8 mouse cellular contexts compared by ENCODE assay signal in the genomic region with DNA sequence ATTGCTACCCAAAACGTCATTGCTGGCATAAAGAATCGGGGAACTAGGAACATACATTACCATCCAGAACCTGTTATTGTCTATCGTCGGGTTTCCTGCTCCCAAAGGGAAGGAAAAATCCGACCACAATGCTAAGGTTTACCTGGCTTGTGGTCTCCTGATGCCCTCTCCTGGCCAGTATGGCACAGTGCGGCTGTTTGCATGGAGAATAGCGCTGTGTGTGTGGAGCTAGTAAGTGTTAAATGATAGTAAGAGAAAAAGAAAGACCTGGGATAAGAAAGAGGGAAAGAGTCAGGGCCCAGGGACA. TPM values are rescaled to one million over a fixed set of nuclear protein-coding genes. Genes with fewer than 3 reads are reported as not detected.
DNase-seq lines count a peak whose midpoint lies in the region; ATAC-seq and TF ChIP-seq lines count a peak whose summit lies in the region.

No protein-coding gene starts in this region.

- H3K79me2 ChIP-seq in MEL (ENCODE audit: control insufficient read depth, insufficient read depth, low read length, poor library complexity), result no peaks in the 10 kb centered on the region; the same call in 1 of the 2 replicates

- peaks cover 0 to 4% of the 10 kb centered on the region in 2 experiments; a peak in 2 of 4 replicates for H3K36me3 ChIP-seq in MEL (ENCODE audit: control insufficient read depth in 1 of 2, insufficient read depth in 2 of 2, low read length in 2 of 2)
- H3K36me3 ChIP-seq in lung, embryonic 14.5 days (ENCODE audit: insufficient read depth), result no peaks in the 10 kb centered on the region

- no peaks in the 10 kb centered on the region for H3K9me3 ChIP-seq in MEL (replicated peaks; ENCODE audit: insufficient read depth, low read length)
- H3K9me3 ChIP-seq in lung, embryonic 14.5 days (ENCODE audit: low read depth, low read length), result no peaks in the 10 kb centered on the region

- TF ChIP-seq POLR2A in MEL (IDR thresholded peaks at IDR 0.05; ENCODE audit: control insufficient read depth in 1 of 2, insufficient read depth in 1 of 2, low read depth in 1 of 2, low read length in 2 of 2, poor library complexity in 1 of 2), result no peak
- no peak for TF ChIP-seq POLR2A in bone marrow macrophage, adult 2 months (IDR thresholded peaks at IDR 0.05; ENCODE audit: borderline replicate concordance, low read depth, low read length)
- no peak for TF ChIP-seq POLR2A in embryonic fibroblast, embryonic 13.5 days (IDR thresholded peaks at IDR 0.05; ENCODE audit: low read depth, low read length)
- no peak for TF ChIP-seq POLR2A in olfactory bulb, adult 2 months (IDR thresholded peaks at IDR 0.05; ENCODE audit: insufficient read depth, low read depth, low read length)

- no peak overlapping the region for H3K9ac ChIP-seq in MEL (ENCODE audit: control insufficient read depth, low read depth, low read length, poor library complexity, severe bottlenecking)
- no peak overlapping the region for H3K9ac ChIP-seq in lung, embryonic 14.5 days

- WGBS in lung, embryonic 14.5 days, result under 1% methylated on average over 7 of the region's 7 CpGs
- WGBS in olfactory bulb, adult 2 months, result 1% methylated on average over 7 of the region's 7 CpGs

- H3K4me1 ChIP-seq in MEL (ENCODE audit: control insufficient read depth in 1 of 2, insufficient read depth in 2 of 2, low read length in 2 of 2), result peaks cover 0 to 7% of the 10 kb centered on the region in 2 experiments; a peak in 2 of 4 replicates
- H3K4me1 ChIP-seq in bone marrow macrophage, adult 2 months (ENCODE audit: control insufficient read depth, insufficient read depth, low read length), result no peaks in the 10 kb centered on the region
- no peaks in the 10 kb centered on the region for H3K4me1 ChIP-seq in embryonic fibroblast, embryonic 13.5 days (ENCODE audit: control insufficient read depth, insufficient read depth, low read length)
- H3K4me1 ChIP-seq in lung, embryonic 14.5 days (ENCODE audit: insufficient read depth), result no peaks in the 10 kb centered on the region
- no peaks in the 10 kb centered on the region for H3K4me1 ChIP-seq in olfactory bulb, adult 2 months (ENCODE audit: control insufficient read depth, insufficient read depth, low read length)

- H3K4me3 ChIP-seq in MEL (ENCODE audit: control insufficient read depth in 1 of 2, insufficient read depth in 1 of 2, low read depth in 2 of 2, low read length in 2 of 2), result no peak overlapping the region
- H3K4me3 ChIP-seq in bone marrow macrophage, adult 2 months (ENCODE audit: insufficient read depth, low read length), result no peak overlapping the region
- no peak overlapping the region; the same call in 1 of the 2 replicates for H3K4me3 ChIP-seq in embryonic fibroblast, embryonic 13.5 days (ENCODE audit: insufficient read depth, low read length)
- no peak overlapping the region for H3K4me3 ChIP-seq in lung, embryonic 14.5 days (ENCODE audit: low read depth, low read length)
- no peak overlapping the region for H3K4me3 ChIP-seq in olfactory bulb, adult 2 months (ENCODE audit: insufficient read depth, low read depth, low read length)

- peak overlapping the region; percentile 51 for H3K4me2 ChIP-seq in lung, embryonic 14.5 days

- ATAC-seq in lung, embryonic 14.5 days (ENCODE audit: insufficient read depth), result peak; percentile 88

- TF ChIP-seq CTCF in MEL (IDR thresholded peaks at IDR 0.05 in 2 of 3, conservative IDR thresholded peaks at IDR 0.05 in 1 of 3; ENCODE audit: control insufficient read depth in 1 of 3, insufficient read depth in 1 of 3, low read depth in 2 of 3, low read length in 3 of 3, poor library complexity in 1 of 3, severe bottlenecking in 1 of 3), result peak; percentile 92 to 99 (median 97)
- TF ChIP-seq CTCF in bone marrow macrophage, adult 2 months (IDR thresholded peaks at IDR 0.05; ENCODE audit: low read depth, low read length), result peak; percentile 85
- peak; percentile 97 for TF ChIP-seq CTCF in embryonic fibroblast, embryonic 13.5 days (IDR thresholded peaks at IDR 0.05; ENCODE audit: borderline replicate concordance, insufficient read depth, low read length)
- TF ChIP-seq CTCF in lung, embryonic 14.5 days (IDR thresholded peaks at IDR 0.05; ENCODE audit: low read depth), result peak; percentile 99
- peak; percentile 78 for TF ChIP-seq CTCF in olfactory bulb, adult 2 months (IDR thresholded peaks at IDR 0.05; ENCODE audit: insufficient read depth, low read depth, low read length)

- DNase-seq in MEL (ENCODE audit: low read depth, low spot score), result peak; percentile 68
- DNase-seq in heart, postnatal 14 days, result peak; percentile 53 to 73
- DNase-seq in layer of hippocampus, adult 11-12 months (ENCODE audit: low spot score), result peak; percentile 65
- DNase-seq in lung, embryonic 14.5 days, result peak; percentile 92
- DNase-seq in T-cell, adult 2 months (ENCODE audit: low spot score), result no peak

- intact Hi-C loops in heart, postnatal 14 days (cut with DNase I), result loop anchor here (1.0 to 10.0 kb wide), 3 partner anchors 152 to 625 kb away; no protein-coding TSS in a partner anchor

- H3K27me3 ChIP-seq in MEL (ENCODE audit: control insufficient read depth in 1 of 2, insufficient read depth in 2 of 2, low read length in 2 of 2), result peaks cover 3 to 6% of the 10 kb centered on the region in 2 experiments
- H3K27me3 ChIP-seq in lung, embryonic 14.5 days (ENCODE audit: insufficient read depth, low read length), result no peaks in the 10 kb centered on the region

- TF ChIP-seq EP300 in MEL (IDR thresholded peaks at IDR 0.05; ENCODE audit: low read depth in 1 of 2, low read length in 2 of 2), result no peak

- no peak overlapping the region for H3K27ac ChIP-seq in MEL (ENCODE audit: control insufficient read depth, low read depth, low read length)
- H3K27ac ChIP-seq in bone marrow macrophage, adult 2 months (ENCODE audit: insufficient read depth, low read depth, low read length), result no peak overlapping the region
- H3K27ac ChIP-seq in embryonic fibroblast, embryonic 13.5 days (ENCODE audit: insufficient read depth, low read length), result no peak overlapping the region
- H3K27ac ChIP-seq in lung, embryonic 14.5 days (ENCODE audit: low read depth), result no peak overlapping the region
- no peak overlapping the region for H3K27ac ChIP-seq in olfactory bulb, adult 2 months (ENCODE audit: insufficient read depth, low read depth, low read length)

- peak; percentile 97 for TF ChIP-seq RAD21 in MEL (IDR thresholded peaks at IDR 0.05; ENCODE audit: low read depth, low read length)

TF ChIP-seq in MEL, 35 proteins besides CTCF, POLR2A, EP300 and RAD21:
- TF ChIP-seq ZKSCAN1 (IDR thresholded peaks at IDR 0.05; ENCODE audit: low read depth, low read length) (no peak), GABPA (IDR thresholded peaks at IDR 0.05; ENCODE audit: low read depth, low read length) (no peak), SMC3 (IDR thresholded peaks at IDR 0.05; ENCODE audit: low read depth, low read length) (peak; percentile 96), ZC3H11A (IDR thresholded peaks at IDR 0.05; ENCODE audit: low read depth, low read length) (peak; percentile 81)

RNA-seq across cellular contexts. Expression of a gene that starts 17.5 kb away (rescaled TPM):
- total RNA-seq in MEL (2012; rRNA removed), result 2.0 and 2.9 TPM in 2 replicates
- 1 to 10 TPM in 1 of 2 experiments, not detected in 1; 4.1 TPM for polyA plus RNA-seq in MEL (2012; ENCODE audit: insufficient read depth in 1 of 2, insufficient read length in 2 of 2, low read depth in 1 of 2, low replicate concordance in 2 of 2, missing spikeins in 1 of 2)
- polyA plus RNA-seq in bone marrow macrophage, adult 2 months (2012; ENCODE audit: insufficient read depth, insufficient read length, missing spikeins), result 2.5 and 3.2 TPM in 2 replicates
- 0.68 and 2.5 TPM in 2 replicates for polyA plus RNA-seq in embryonic fibroblast, embryonic 13.5 days (2011; ENCODE audit: insufficient read length, low read depth, missing spikeins)
- total RNA-seq in heart, postnatal 14 days (2021), result 10 to 100 TPM; 15.8 to 16.0 TPM
- polyA plus RNA-seq in lung, embryonic 14.5 days (2014; fragmentation: Nextera tagmentation; extraction: Ambion mirVana), result 7.3 and 10.6 TPM in 2 replicates
- not detected in 2 replicates for polyA plus RNA-seq in olfactory bulb, adult 2 months (2012; ENCODE audit: insufficient read depth, insufficient read length, low replicate concordance, missing spikeins)
